Mouse (Mus musculus): ENCODE measurements around the gene Lbhd1.
"Not testable (repeated sequence)": the region's sequence is repeated elsewhere in the genome, so short reads cannot be mapped to it uniquely, and the experiment has no call there.

Lbhd1 gene

DNA sequence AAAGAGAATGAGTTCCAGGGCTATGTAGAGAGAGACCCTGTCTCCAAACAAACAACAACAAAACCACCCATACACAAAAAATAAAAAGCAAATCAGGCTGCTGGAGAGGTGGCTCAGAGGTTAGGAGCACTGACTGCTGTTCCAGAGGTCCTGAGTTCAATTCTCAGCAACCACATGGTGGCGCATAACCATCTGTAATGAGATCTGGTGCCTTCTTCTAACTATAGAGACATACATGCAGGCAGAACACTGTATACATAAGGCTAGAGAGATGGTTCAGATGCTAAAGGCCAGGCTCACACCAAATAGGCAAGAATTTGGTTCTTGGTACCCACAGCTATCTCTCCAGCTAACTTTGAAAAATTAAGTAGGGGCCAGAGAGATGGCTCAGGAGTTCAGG lies 24.5 kb upstream of the Lbhd1 start:
- Histone ChIP-seq H3K4me1 (replicated peaks; ENCODE audit: low read depth, low read length) (no peaks in the 10 kb centered on the region), H3K36me3 (ENCODE audit: insufficient read depth, low read length) (no peaks in the 10 kb centered on the region), H3K9me3 (ENCODE audit: low read length) (no peaks in the 10 kb centered on the region), H3K4me3 (replicated peaks; ENCODE audit: low read length) (no peak overlapping the region), H3K27me3 (ENCODE audit: insufficient read depth, low read length) (no peaks in the 10 kb centered on the region)
- no peak for TF ChIP-seq NANOG (IDR thresholded peaks at IDR 0.05; ENCODE audit: borderline replicate concordance, low read length)
- TF ChIP-seq CTCF (conservative IDR thresholded peaks at IDR 0.05; ENCODE audit: low read length), result peak; percentile 29

DNA sequence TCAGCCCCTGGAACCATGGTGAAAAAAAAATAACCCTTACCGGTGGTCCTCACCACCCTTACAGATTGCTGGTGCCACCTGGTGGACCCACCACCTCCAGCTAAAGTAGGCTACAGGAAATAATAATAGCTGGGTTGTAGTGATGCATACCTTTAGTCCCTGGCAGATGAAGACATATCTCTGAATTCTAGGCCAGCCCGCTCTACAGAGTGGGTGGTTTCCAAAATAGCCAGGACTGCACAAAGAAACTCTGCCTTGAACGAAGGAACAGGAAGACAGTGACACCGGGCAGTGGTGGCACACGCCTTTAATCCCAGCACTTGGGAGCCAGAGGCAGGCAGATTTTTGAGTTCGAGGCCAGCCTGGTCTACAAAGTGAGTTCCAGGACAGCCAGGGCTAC lies 19.3 kb upstream of the Lbhd1 start:
- H3K4me3 ChIP-seq (replicated peaks; ENCODE audit: low read length), result no peak overlapping the region
- no peaks in the 10 kb centered on the region for H3K36me3 ChIP-seq (ENCODE audit: insufficient read depth, low read length)
- H3K9me3 ChIP-seq (ENCODE audit: low read length), result no peaks in the 10 kb centered on the region
- H3K27me3 ChIP-seq (ENCODE audit: insufficient read depth, low read length), result no peaks in the 10 kb centered on the region
- peaks cover 4% of the 10 kb centered on the region; the same call in 1 of the 2 replicates for H3K4me1 ChIP-seq (replicated peaks; ENCODE audit: low read depth, low read length)
- no peak for TF ChIP-seq NANOG (IDR thresholded peaks at IDR 0.05; ENCODE audit: borderline replicate concordance, low read length)
- TF ChIP-seq CTCF (conservative IDR thresholded peaks at IDR 0.05; ENCODE audit: low read length), result 0 out of 2 replicates have a peak, but pooled peaks have one; percentile 9

DNA sequence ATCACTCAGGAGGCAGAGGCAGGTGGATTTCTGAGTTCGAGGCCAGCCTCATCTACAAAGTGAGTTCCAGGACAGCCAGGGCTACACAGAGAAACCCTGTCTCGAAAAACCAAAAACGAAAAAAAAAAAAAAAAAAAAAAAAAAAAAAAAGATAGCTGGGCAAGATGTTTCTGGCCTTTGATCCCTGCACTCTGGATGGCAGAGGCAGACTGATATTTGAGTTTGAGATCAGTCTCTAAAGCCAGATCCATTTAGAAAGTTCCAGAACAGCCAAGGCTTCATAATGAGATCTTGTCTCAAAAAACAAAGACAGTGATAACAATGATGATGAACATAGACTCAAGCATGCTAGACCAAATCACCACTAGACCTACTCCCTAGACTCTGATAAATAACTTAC lies 13.2 kb upstream of the Lbhd1 start:
- not testable (repeated sequence) for H3K27me3 ChIP-seq (ENCODE audit: insufficient read depth, low read length); H3K9me3 ChIP-seq (ENCODE audit: low read length)
- H3K36me3 ChIP-seq (ENCODE audit: insufficient read depth, low read length), result peaks cover 34% of the 10 kb centered on the region
- peaks cover 45% of the 10 kb centered on the region for H3K4me1 ChIP-seq (replicated peaks; ENCODE audit: low read depth, low read length)
- H3K4me3 ChIP-seq (replicated peaks; ENCODE audit: low read length), result peak overlapping the region; percentile 100

DNA sequence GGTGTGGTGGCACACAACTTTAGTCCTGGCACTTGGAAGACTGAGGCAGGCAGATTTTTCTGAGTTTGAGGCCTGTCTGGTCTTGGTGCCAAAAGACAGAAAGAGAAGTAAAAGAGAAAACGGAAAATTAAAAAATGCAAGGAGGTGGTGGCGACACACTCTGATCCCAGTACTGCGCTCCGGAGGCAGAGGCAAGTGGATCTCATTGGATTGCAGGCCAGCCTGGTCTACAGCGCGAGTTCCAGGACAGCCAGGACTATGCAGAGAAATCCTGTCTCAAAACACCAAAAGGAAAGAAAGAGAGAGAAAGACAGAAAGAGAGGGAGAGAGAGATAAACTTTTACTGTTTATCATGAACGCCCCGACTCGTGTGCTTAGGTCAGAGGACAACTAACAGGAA lies 12.7 kb upstream of the Lbhd1 start:
- Histone ChIP-seq H3K36me3 (ENCODE audit: insufficient read depth, low read length) (peaks cover 38% of the 10 kb centered on the region), H3K9me3 (ENCODE audit: low read length) (no peaks in the 10 kb centered on the region), H3K4me1 (replicated peaks; ENCODE audit: low read depth, low read length) (peaks cover 46% of the 10 kb centered on the region), H3K4me3 (replicated peaks; ENCODE audit: low read length) (peak overlapping the region; percentile 100), H3K27me3 (ENCODE audit: insufficient read depth, low read length) (no peaks in the 10 kb centered on the region)
- TF ChIP-seq POU5F1 (IDR thresholded peaks at IDR 0.05; ENCODE audit: borderline replicate concordance, low read length), result no peak
- TF ChIP-seq NANOG (IDR thresholded peaks at IDR 0.05; ENCODE audit: borderline replicate concordance, low read length), result no peak
- TF ChIP-seq CTCF (conservative IDR thresholded peaks at IDR 0.05; ENCODE audit: low read length), result no peak

DNA sequence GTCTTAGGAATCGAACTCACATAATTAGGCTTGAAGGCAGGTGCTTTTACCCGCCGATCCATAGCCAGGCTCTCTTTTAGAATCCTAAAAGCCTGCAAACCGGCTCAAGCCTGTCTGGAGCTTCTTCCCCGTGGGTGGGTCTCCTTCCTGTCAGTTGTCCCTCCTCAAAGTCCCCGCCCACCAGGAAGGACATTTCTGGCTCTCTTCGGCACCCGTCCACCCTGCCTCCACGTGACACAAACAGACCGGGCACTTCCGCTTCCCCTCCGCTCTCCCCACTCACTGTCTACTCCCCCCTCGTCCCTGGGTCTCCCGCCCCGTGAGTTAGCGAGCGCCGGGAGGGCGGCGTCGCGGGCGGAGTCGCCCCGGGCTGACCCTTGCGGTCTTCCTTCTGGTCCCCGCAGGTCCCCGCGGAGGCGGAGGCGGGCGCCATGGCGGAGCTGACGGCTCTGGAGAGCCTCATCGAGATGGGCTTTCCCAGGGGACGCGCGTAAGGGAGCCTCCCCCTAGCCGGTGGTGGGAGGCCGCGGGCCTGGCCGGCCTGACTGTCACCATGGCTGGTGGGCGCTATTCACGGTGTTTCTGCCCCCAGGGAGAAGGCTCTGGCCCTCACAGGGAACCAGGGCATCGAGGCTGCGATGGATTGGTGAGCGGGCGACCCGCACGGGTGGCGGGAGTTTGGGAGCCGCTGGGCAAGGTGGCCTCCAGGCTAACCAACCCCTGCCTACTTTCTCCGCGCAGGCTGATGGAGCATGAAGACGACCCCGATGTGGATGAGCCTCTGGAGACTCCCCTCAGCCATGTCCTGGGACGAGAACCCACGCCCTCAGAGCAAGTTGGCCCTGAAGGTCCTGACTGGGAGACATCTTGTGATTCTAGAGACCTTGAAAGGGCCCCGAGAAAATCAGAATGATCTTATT lies 12.0 kb upstream of the Lbhd1 start, which contains the start of gene Ubxn1:
Ubxn1 (plus strand) TSS at position 230 of the 920 bp plus-strand sequence.
- H3K4me1 ChIP-seq (replicated peaks; ENCODE audit: low read depth, low read length), result peaks cover 46% of the 10 kb centered on the region
- peaks cover 45% of the 10 kb centered on the region for H3K36me3 ChIP-seq (ENCODE audit: insufficient read depth, low read length)
- TF ChIP-seq CTCF (conservative IDR thresholded peaks at IDR 0.05; ENCODE audit: low read length) (no peak), NANOG (IDR thresholded peaks at IDR 0.05; ENCODE audit: borderline replicate concordance, low read length) (no peak)
- H3K9me3 ChIP-seq (ENCODE audit: low read length), result no peaks in the 10 kb centered on the region
- no peaks in the 10 kb centered on the region for H3K27me3 ChIP-seq (ENCODE audit: insufficient read depth, low read length)
- peak within 1 kb of the TSS; percentile 100 for H3K4me3 ChIP-seq (replicated peaks; ENCODE audit: low read length)

DNA sequence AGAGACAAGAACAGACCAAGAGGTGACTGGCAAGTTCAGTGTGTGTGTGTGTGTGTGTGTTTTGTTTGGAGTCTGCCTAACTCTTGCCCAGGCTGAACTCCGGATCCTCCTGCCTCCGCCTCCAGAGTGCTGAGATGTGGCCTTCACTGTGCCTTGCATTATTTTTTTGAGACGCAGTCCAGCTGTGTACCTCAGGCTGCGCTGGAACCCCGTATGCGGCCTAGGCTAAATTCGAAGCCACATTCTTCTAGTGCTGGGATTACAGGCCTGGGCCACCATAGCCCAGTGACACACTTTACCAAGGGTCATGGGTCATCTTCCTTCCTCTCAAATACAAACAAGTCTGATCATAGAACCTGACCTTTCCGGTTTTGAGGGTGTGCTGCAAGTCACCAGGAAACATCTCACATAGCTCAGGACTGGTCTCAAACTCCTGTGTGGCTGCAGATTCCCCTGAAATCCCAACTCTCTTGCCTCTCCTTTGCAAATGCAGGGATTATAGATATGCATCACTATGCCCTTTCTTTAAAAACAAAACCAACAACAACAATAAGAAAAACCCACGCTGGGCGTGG lies 11.2 kb upstream of the Lbhd1 start:
- no peaks in the 10 kb centered on the region for H3K9me3 ChIP-seq (ENCODE audit: low read length)
- peaks cover 53% of the 10 kb centered on the region for H3K36me3 ChIP-seq (ENCODE audit: insufficient read depth, low read length)
- H3K4me3 ChIP-seq (replicated peaks; ENCODE audit: low read length), result peak overlapping the region; percentile 100
- TF ChIP-seq CTCF (conservative IDR thresholded peaks at IDR 0.05; ENCODE audit: low read length), result no peak
- TF ChIP-seq NANOG (IDR thresholded peaks at IDR 0.05; ENCODE audit: borderline replicate concordance, low read length), result no peak
- TF ChIP-seq POU5F1 (IDR thresholded peaks at IDR 0.05; ENCODE audit: borderline replicate concordance, low read length), result no peak
- peaks cover 46% of the 10 kb centered on the region for H3K4me1 ChIP-seq (replicated peaks; ENCODE audit: low read depth, low read length)
- no peaks in the 10 kb centered on the region for H3K27me3 ChIP-seq (ENCODE audit: insufficient read depth, low read length)

DNA sequence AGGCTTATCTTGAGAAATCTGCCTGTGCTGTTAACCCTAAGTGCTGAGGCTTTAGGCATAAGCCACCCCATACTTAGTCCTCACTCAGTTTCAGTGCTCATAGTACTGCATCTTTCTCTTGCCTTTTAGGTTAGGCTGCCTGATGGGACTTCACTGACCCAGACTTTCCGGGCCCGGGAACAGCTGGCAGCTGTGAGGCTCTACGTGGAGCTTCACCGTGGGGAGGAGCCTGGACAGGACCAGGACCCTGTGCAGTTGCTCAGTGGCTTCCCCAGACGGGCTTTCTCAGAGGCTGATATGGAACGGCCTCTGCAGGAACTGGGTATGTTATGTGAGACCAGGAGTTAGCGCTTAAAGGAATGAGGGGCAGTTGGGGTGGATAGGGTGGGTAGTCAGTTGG lies 8.5 kb upstream of the Lbhd1 start:
- H3K4me3 ChIP-seq (replicated peaks; ENCODE audit: low read length), result no peak overlapping the region
- peaks cover 52% of the 10 kb centered on the region for H3K4me1 ChIP-seq (replicated peaks; ENCODE audit: low read depth, low read length)
- H3K27me3 ChIP-seq (ENCODE audit: insufficient read depth, low read length), result no peaks in the 10 kb centered on the region
- TF ChIP-seq NANOG (IDR thresholded peaks at IDR 0.05; ENCODE audit: borderline replicate concordance, low read length) (no peak), CTCF (conservative IDR thresholded peaks at IDR 0.05; ENCODE audit: low read length) (no peak), POU5F1 (IDR thresholded peaks at IDR 0.05; ENCODE audit: borderline replicate concordance, low read length) (no peak)
- no peaks in the 10 kb centered on the region for H3K9me3 ChIP-seq (ENCODE audit: low read length)
- peaks cover 80% of the 10 kb centered on the region for H3K36me3 ChIP-seq (ENCODE audit: insufficient read depth, low read length)

DNA sequence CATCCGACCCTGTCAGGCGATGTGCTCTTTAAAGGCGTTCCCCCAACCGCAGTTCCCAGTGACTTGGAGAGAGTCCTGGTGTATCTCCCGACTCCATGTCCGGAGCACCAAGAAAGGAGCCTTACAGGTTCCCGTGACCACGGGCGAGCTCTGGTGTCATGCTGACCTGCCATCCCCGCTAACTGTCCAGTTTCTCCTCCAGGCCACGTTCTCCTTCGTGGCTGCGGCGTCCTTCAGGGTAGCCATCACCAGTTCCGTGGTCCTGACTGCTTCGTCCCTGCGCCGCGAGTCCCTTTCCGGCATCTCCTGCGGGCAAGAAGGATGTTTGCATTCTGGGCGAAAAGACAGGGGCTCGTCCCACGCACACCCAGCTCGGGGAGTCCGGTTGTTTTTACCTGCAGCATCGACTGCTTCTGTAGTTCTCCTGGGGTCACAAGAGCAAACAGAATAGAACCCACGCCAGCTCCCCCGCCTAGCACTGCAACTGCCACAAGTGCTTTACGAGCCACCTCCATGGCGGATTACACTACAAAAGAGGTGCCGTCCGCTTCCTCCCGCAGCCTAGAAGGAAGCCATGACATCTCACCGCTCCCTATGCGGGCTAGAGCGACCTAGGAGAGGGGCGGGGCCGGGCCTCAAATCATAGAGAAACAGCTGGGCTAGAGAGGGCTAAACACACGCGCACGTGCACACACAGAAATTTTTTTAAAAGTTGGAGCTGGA lies 3.1 kb upstream of the Lbhd1 start, which contains the start of gene Uqcc3:
Uqcc3 (minus strand) TSS at position 613 of the 723 bp plus-strand sequence.
- Histone ChIP-seq H3K4me1 (replicated peaks; ENCODE audit: low read depth, low read length) (peaks cover 27% of the 10 kb centered on the region), H3K36me3 (ENCODE audit: insufficient read depth, low read length) (peaks cover 46% of the 10 kb centered on the region), H3K27me3 (ENCODE audit: insufficient read depth, low read length) (no peaks in the 10 kb centered on the region), H3K4me3 (replicated peaks; ENCODE audit: low read length) (peak within 1 kb of the TSS; percentile 93), H3K9me3 (ENCODE audit: low read length) (no peaks in the 10 kb centered on the region)
- no peak for TF ChIP-seq NANOG (IDR thresholded peaks at IDR 0.05; ENCODE audit: borderline replicate concordance, low read length)
- TF ChIP-seq POU5F1 (IDR thresholded peaks at IDR 0.05; ENCODE audit: borderline replicate concordance, low read length), result no peak
- no peak for TF ChIP-seq CTCF (conservative IDR thresholded peaks at IDR 0.05; ENCODE audit: low read length)
